Mouse (Mus musculus) erythroid progenitor cell, adult 5-6 weeks (primary cell): ENCODE results near the gene Cnot4. TPM values are rescaled to one million over a fixed set of nuclear protein-coding genes. Genes with fewer than 3 reads are reported as not detected.

Experiments used
- total RNA-seq, 2 experiments: library from RNA; stranded (forward) in 1 of 2; stranded (reverse) in 1 of 2; fragments of 150-400 nt in 1 of 2; fragments of 186-747, 209-891 nt in 1 of 2; gene quantifications; 2 replicates each; pipeline versions ENCODE4 v1.2.3 to v1.2.4; 2015 to 2017; ENCODE audit warnings: low replicate concordance in 2 of 2

Cnot4 gene
- total RNA-seq, 2 experiments from 2014 or later, result 42.8 to 57.6 TPM

Other genes starting within 250 kb of the Cnot4 start
- 35.6 and 63.1 TPM in 2 replicates for gene Wdr91, start 222.8 kb downstream of the Cnot4 start, total RNA-seq (2015; ENCODE audit: low replicate concordance)
- gene Wdr91, start 222.8 kb downstream of the Cnot4 start, total RNA-seq (2017; ENCODE audit: low replicate concordance), result 74.3 and 74.4 TPM in 2 replicates
- not detected in 2 replicates for gene Stra8, start 213.6 kb downstream of the Cnot4 start, total RNA-seq (2015; ENCODE audit: low replicate concordance)
- not detected in 2 replicates for gene Stra8, start 213.6 kb downstream of the Cnot4 start, total RNA-seq (2017; ENCODE audit: low replicate concordance)
- gene Slc23a4, start 145.3 kb downstream of the Cnot4 start, total RNA-seq (2015; ENCODE audit: low replicate concordance), result not detected in 2 replicates
- not detected in 2 replicates for gene Slc23a4, start 145.3 kb downstream of the Cnot4 start, total RNA-seq (2017; ENCODE audit: low replicate concordance)
- 33.2 and 54.9 TPM in 2 replicates for gene Nup205, start 43.7 kb upstream of the Cnot4 start, total RNA-seq (2015; ENCODE audit: low replicate concordance)
- gene Nup205, start 43.7 kb upstream of the Cnot4 start, total RNA-seq (2017; ENCODE audit: low replicate concordance), result 24.3 and 28.4 TPM in 2 replicates
- gene Slc13a4, start 174.4 kb upstream of the Cnot4 start, total RNA-seq (2015; ENCODE audit: low replicate concordance), result not detected in 2 replicates
- not detected in 2 replicates for gene Slc13a4, start 174.4 kb upstream of the Cnot4 start, total RNA-seq (2017; ENCODE audit: low replicate concordance)
- gene Fam180a, start 192.4 kb upstream of the Cnot4 start, total RNA-seq (2015; ENCODE audit: low replicate concordance), result not detected in 2 replicates
- not detected in 2 replicates for gene Fam180a, start 192.4 kb upstream of the Cnot4 start, total RNA-seq (2017; ENCODE audit: low replicate concordance)